28 mouse cellular contexts compared by ENCODE assay signal in genomic region chr2:93351352-93351751, GRCm38 (mm10). TPM values are rescaled to one million over a fixed set of nuclear protein-coding genes. Genes with fewer than 3 reads are reported as not detected.
DNase-seq lines count a peak whose midpoint lies in the region; ATAC-seq and TF ChIP-seq lines count a peak whose summit lies in the region.
"Had no signal": no experiment of that assay in that cellular context is flagged by ENCODE, and none has a peak within 500 bp of the region (broad histone marks: within the 10 kb centered on the region; RNA-seq: fewer than 3 reads in every experiment).

No protein-coding gene starts in this region.

- no peak for TF ChIP-seq POLR2A in MEL (IDR thresholded peaks at IDR 0.05; ENCODE audit: control insufficient read depth in 1 of 2, insufficient read depth in 1 of 2, low read depth in 1 of 2, low read length in 2 of 2, poor library complexity in 1 of 2)

- no peak for TF ChIP-seq CTCF in MEL (IDR thresholded peaks at IDR 0.05 in 2 of 3, conservative IDR thresholded peaks at IDR 0.05 in 1 of 3; ENCODE audit: control insufficient read depth in 1 of 3, insufficient read depth in 1 of 3, low read depth in 2 of 3, low read length in 3 of 3, poor library complexity in 1 of 3, severe bottlenecking in 1 of 3)

- DNase-seq in adrenal gland, postnatal 14 days: peak; percentile 29
- no peak for DNase-seq in adrenal gland, adult 18-20 months (ENCODE audit: low spot score in 2 of 2)
- DNase-seq in kidney, adult 11 months: no peak
- DNase-seq in MEL (ENCODE audit: low read depth, low spot score): peak; percentile 55
- DNase-seq in limb, embryonic 10.5 days (ENCODE audit: low spot score): no peak
- DNase-seq in frontal cortex, postnatal 25 days (ENCODE audit: low spot score in 2 of 2): no peak
- DNase-seq in ovary, postnatal 36 days (ENCODE audit: low spot score): no peak
- DNase-seq: adrenal gland, postnatal 36 days; cerebellum, adult 11 months; cerebellum, postnatal 10 days; gastrocnemius, postnatal 25 days; kidney, adult 8-10 months; kidney, postnatal 25 days had no signal

- H3K79me2 ChIP-seq in MEL (ENCODE audit: control insufficient read depth, insufficient read depth, low read length, poor library complexity): no peaks in the 10 kb centered on the region

- no peak overlapping the region for H3K4me2 ChIP-seq in kidney, embryonic 16.5 days (replicated peaks; ENCODE audit: low read depth, low read length)
- H3K4me2 ChIP-seq: heart, embryonic 12.5 days; hindbrain, embryonic 13.5 days; limb, embryonic 12.5 days; lung, embryonic 15.5 days; midbrain, embryonic 11.5 days; neural tube, embryonic 15.5 days had no signal

- no peak for TF ChIP-seq EP300 in MEL (IDR thresholded peaks at IDR 0.05; ENCODE audit: low read depth in 1 of 2, low read length in 2 of 2)

- no peaks in the 10 kb centered on the region for H3K9me3 ChIP-seq in kidney, embryonic 16.5 days (ENCODE audit: low read length)
- H3K9me3 ChIP-seq in MEL (replicated peaks; ENCODE audit: insufficient read depth, low read length): no peaks in the 10 kb centered on the region
- H3K9me3 ChIP-seq in limb, embryonic 10.5 days (replicated peaks): no peaks in the 10 kb centered on the region
- H3K9me3 ChIP-seq: embryonic facial prominence, embryonic 10.5 days; forebrain, embryonic 10.5 days; heart, embryonic 12.5 days; hindbrain, embryonic 13.5 days; limb, embryonic 12.5 days; liver, embryonic 12.5 days; lung, embryonic 15.5 days; neural tube, embryonic 15.5 days had no signal

- no peaks in the 10 kb centered on the region for H3K27me3 ChIP-seq in kidney, embryonic 16.5 days (ENCODE audit: insufficient read depth, low read length)
- no peaks in the 10 kb centered on the region for H3K27me3 ChIP-seq in MEL (ENCODE audit: control insufficient read depth in 1 of 2, insufficient read depth in 2 of 2, low read length in 2 of 2)
- no peaks in the 10 kb centered on the region for H3K27me3 ChIP-seq in limb, embryonic 10.5 days (ENCODE audit: low read depth, poor library complexity, severe bottlenecking)
- H3K27me3 ChIP-seq: heart, embryonic 12.5 days; hindbrain, embryonic 13.5 days; liver, embryonic 12.5 days; lung, embryonic 15.5 days; neural tube, embryonic 15.5 days had no signal

- H3K27ac ChIP-seq in kidney, embryonic 16.5 days (ENCODE audit: low read length): no peak overlapping the region
- H3K27ac ChIP-seq in MEL (ENCODE audit: control insufficient read depth, low read depth, low read length): no peak overlapping the region
- H3K27ac ChIP-seq in limb, embryonic 10.5 days: peak overlapping the region; percentile 50; the same call in 1 of the 2 replicates
- H3K27ac ChIP-seq: embryonic facial prominence, embryonic 10.5 days; hindbrain, embryonic 13.5 days; layer of hippocampus, adult 2 months; limb, embryonic 12.5 days; liver, embryonic 12.5 days; lung, embryonic 15.5 days; macrophage; neural tube, embryonic 15.5 days had no signal

- WGBS in kidney, embryonic 16.5 days: 52% methylated on average over 7 of the region's 7 CpGs
- WGBS in limb, embryonic 10.5 days: 73% methylated on average over 7 of the region's 7 CpGs

- peaks cover 12% of the 10 kb centered on the region for H3K4me1 ChIP-seq in kidney, embryonic 16.5 days (ENCODE audit: insufficient read depth, low read length)
- H3K4me1 ChIP-seq in MEL (ENCODE audit: control insufficient read depth in 1 of 2, insufficient read depth in 2 of 2, low read length in 2 of 2): peaks cover 18 to 71% of the 10 kb centered on the region in 2 experiments
- peaks cover 26% of the 10 kb centered on the region for H3K4me1 ChIP-seq in limb, embryonic 10.5 days

- H3K4me3 ChIP-seq in kidney, embryonic 16.5 days (ENCODE audit: low read length): no peak overlapping the region
- H3K4me3 ChIP-seq in MEL (ENCODE audit: control insufficient read depth in 1 of 2, insufficient read depth in 1 of 2, low read depth in 2 of 2, low read length in 2 of 2): no peak overlapping the region
- H3K4me3 ChIP-seq in limb, embryonic 10.5 days: no peak overlapping the region
- H3K4me3 ChIP-seq: embryonic facial prominence, embryonic 10.5 days; forebrain, embryonic 10.5 days; heart, embryonic 12.5 days; hindbrain, embryonic 13.5 days; layer of hippocampus, adult 2 months; limb, embryonic 12.5 days; liver, embryonic 12.5 days; lung, embryonic 15.5 days; neural tube, embryonic 15.5 days had no signal

- H3K9ac ChIP-seq in kidney, embryonic 16.5 days (replicated peaks; ENCODE audit: low read length): no peak overlapping the region
- H3K9ac ChIP-seq in MEL (ENCODE audit: control insufficient read depth, low read depth, low read length, poor library complexity, severe bottlenecking): no peak overlapping the region
- H3K9ac ChIP-seq: heart, embryonic 12.5 days; hindbrain, embryonic 13.5 days; limb, embryonic 12.5 days; liver, embryonic 12.5 days; lung, embryonic 15.5 days; neural tube, embryonic 15.5 days had no signal

- H3K36me3 ChIP-seq in kidney, embryonic 16.5 days (ENCODE audit: insufficient read depth, low read length): no peaks in the 10 kb centered on the region
- peaks cover 0 to 36% of the 10 kb centered on the region in 2 experiments; a peak in 2 of 4 replicates for H3K36me3 ChIP-seq in MEL (ENCODE audit: control insufficient read depth in 1 of 2, insufficient read depth in 2 of 2, low read length in 2 of 2)
- H3K36me3 ChIP-seq in limb, embryonic 10.5 days: no peaks in the 10 kb centered on the region
- H3K36me3 ChIP-seq: embryonic facial prominence, embryonic 10.5 days; forebrain, embryonic 10.5 days; heart, embryonic 12.5 days; hindbrain, embryonic 13.5 days; limb, embryonic 12.5 days; liver, embryonic 12.5 days; lung, embryonic 15.5 days; neural tube, embryonic 15.5 days had no signal

- ATAC-seq in kidney, embryonic 16.5 days (ENCODE audit: low FRiP score, low TSS enrichment): peak; percentile 33; the same call in 1 of the 2 replicates
- ATAC-seq: activated CD4-positive, CD25-positive, alpha-beta regulatory T cell, adult 4 months; CD4-positive, CD25-positive, alpha-beta regulatory T cell, adult 4 months; forebrain, embryonic 16.5 days; liver, embryonic 12.5 days had no signal

- no peak for TF ChIP-seq RAD21 in MEL (IDR thresholded peaks at IDR 0.05; ENCODE audit: low read depth, low read length)

TF ChIP-seq in MEL, 35 proteins besides CTCF, POLR2A, EP300 and RAD21:
- TF ChIP-seq RCOR1 (IDR thresholded peaks at IDR 0.05; ENCODE audit: low read depth, low read length) (no peak), UBTF (IDR thresholded peaks at IDR 0.05; ENCODE audit: borderline replicate concordance, insufficient read depth, low read depth, low read length) (no peak), KAT2A (conservative IDR thresholded peaks at IDR 0.05; ENCODE audit: low read depth, low read length) (no peak), JUND (IDR thresholded peaks at IDR 0.05; ENCODE audit: low read depth, low read length) (no peak), MYB (IDR thresholded peaks at IDR 0.05; ENCODE audit: low read depth, low read length) (no peak), TAL1 (IDR thresholded peaks at IDR 0.05; ENCODE audit: low read length) (no peak), E2F4 (IDR thresholded peaks at IDR 0.05; ENCODE audit: borderline replicate concordance, low read depth, low read length) (no peak), ETS1 (IDR thresholded peaks at IDR 0.05; ENCODE audit: low read depth, low read length) (no peak), MAZ (IDR thresholded peaks at IDR 0.05; ENCODE audit: low read depth, low read length) (no peak)

RNA-seq across cellular contexts. Expression of gene Tspan18, which starts 17.0 kb away (rescaled TPM):
- 72.2 and 76.9 TPM in 2 replicates for total RNA-seq in adrenal gland, postnatal 14 days (2021)
- total RNA-seq in adrenal gland, adult 18-20 months (2021): 10 to 100 TPM; 43.8 to 79.6 TPM
- polyA plus RNA-seq in kidney, embryonic 16.5 days (2015; fragmentation: Nextera tagmentation; extraction: Ambion mirVana): 35.0 and 47.0 TPM in 2 replicates
- 1.5 and 2.2 TPM in 2 replicates for total RNA-seq in MEL (2012; rRNA removed)
- polyA plus RNA-seq in MEL (2012; ENCODE audit: insufficient read depth in 1 of 2, insufficient read length in 2 of 2, low read depth in 1 of 2, low replicate concordance in 2 of 2, missing spikeins in 1 of 2): 1 to 10 TPM in 1 of 2 experiments, not detected in 1; 4.4 TPM
- 9.9 and 13.4 TPM in 2 replicates for polyA plus RNA-seq in limb, embryonic 10.5 days (2016; fragmentation: Nextera tagmentation; extraction: Ambion mirVana)

Comparison
In these comparisons a context has a peak if more than half of its experiments do, and no peak if none do; other contexts are left out.
1. DNase-seq: peak in adrenal gland, postnatal 14 days (single experiment) and MEL (single experiment); none in adrenal gland, adult 18-20 months (0 of 2), kidney, adult 11 months (single experiment), limb, embryonic 10.5 days (single experiment), frontal cortex, postnatal 25 days (0 of 2) and ovary, postnatal 36 days (single experiment).
2. RNA of gene Tspan18, which starts 17.0 kb away (total RNA-seq): 43.8 to 79.6 TPM in adrenal gland, adult 18-20 months and 72.2 to 76.9 TPM in adrenal gland, postnatal 14 days; 1.5 to 2.2 TPM in MEL; every median in the first group is over 10 times any median in the second.